Mouse (Mus musculus) ES-E14 (cell line): Measurements from ENCODE around the gene 4933405L10Rik. TPM values are rescaled to one million over a fixed set of nuclear protein-coding genes. Genes with fewer than 3 reads are reported as not detected.

Experiments used
- DNase-seq: peaks from one replicate; pipeline ENCODE4 v3.0.0-alpha.2; 2013; ENCODE audit warnings: low read depth, low spot score
- H3K27ac ChIP-seq: 2 replicates; pipeline ENCODE4 v1.5.1; 2012; ENCODE audit warnings: low read depth, mild to moderate bottlenecking, low read length, moderate library complexity, mixed read lengths; ENCODE audit not compliant: poor library complexity, insufficient read depth, severe bottlenecking
- H3K36me3 ChIP-seq: 2 replicates; pipeline ENCODE4 v1.6.1; 2012; ENCODE audit warnings: mild to moderate bottlenecking, low read length, moderate library complexity, mixed read lengths; ENCODE audit not compliant: control insufficient read depth, poor library complexity, insufficient read depth, severe bottlenecking
- H3K4me1 ChIP-seq, 2 experiments: fragments of 150-350 bp in 1 of 2; sonication (generic) in 1 of 2; 2 replicates each; pipeline ENCODE4 v1.6.1; 2012; ENCODE audit warnings: low read length in 2 of 2, mild to moderate bottlenecking in 1 of 2, mixed read lengths in 1 of 2; ENCODE audit not compliant: control insufficient read depth in 2 of 2, insufficient read depth in 2 of 2, poor library complexity in 1 of 2
- H3K4me3 ChIP-seq, 2 experiments: fragments of 150-350 bp in 1 of 2; sonication (generic) in 1 of 2; 2 replicates each; pipeline ENCODE4 v1.5.1; 2012; ENCODE audit warnings: low read length in 2 of 2, low read depth in 1 of 2, mild to moderate bottlenecking in 1 of 2, mixed read lengths in 1 of 2; ENCODE audit not compliant: insufficient read depth in 1 of 2, poor library complexity in 1 of 2, severe bottlenecking in 1 of 2
- H3K9ac ChIP-seq: 2 replicates; pipeline ENCODE4 v1.6.1; 2012; ENCODE audit warnings: low read depth, mild to moderate bottlenecking, low read length, mixed read lengths; ENCODE audit not compliant: poor library complexity, insufficient read depth, severe bottlenecking
- H3K9me3 ChIP-seq: fragments of 150-350 bp; sonication (generic); 2 replicates; pipeline ENCODE4 v1.6.1; 2012; ENCODE audit warnings: low read depth, mild to moderate bottlenecking, low read length; ENCODE audit not compliant: control insufficient read depth, insufficient read depth
- CHD2 ChIP-seq: IDR thresholded peaks from 2 replicates; pipeline ENCODE4 v1.6.1; 2014; ENCODE audit warnings: mild to moderate bottlenecking, low read depth, low read length, inconsistent platforms
- HCFC1 ChIP-seq: IDR thresholded peaks from 2 replicates; pipeline ENCODE4 v1.6.1; 2012; ENCODE audit warnings: low read length, inconsistent platforms, borderline replicate concordance; ENCODE audit not compliant: insufficient read depth
- MAFK ChIP-seq: IDR thresholded peaks from 2 replicates; pipeline ENCODE4 v1.6.1; 2014; ENCODE audit warnings: mild to moderate bottlenecking, low read depth, low read length, inconsistent platforms; ENCODE audit not compliant: insufficient read depth
- ZC3H11A ChIP-seq: IDR thresholded peaks from 2 replicates; pipeline ENCODE4 v1.6.1; 2012; ENCODE audit warnings: low read depth, mild to moderate bottlenecking, inconsistent platforms, low read length, borderline replicate concordance
- ZNF384 ChIP-seq: IDR thresholded peaks from 2 replicates; pipeline ENCODE4 v1.6.1; 2012; ENCODE audit warnings: low read depth, low read length, inconsistent platforms
- in situ Hi-C, 2 experiments: fragments of 600-800 bp; cut with MboI; formaldehyde crosslinking; loops; one replicate each; pipeline ENCODE4 v1.15.1; 2025; ENCODE audit warnings: low sequenced_read_pairs in 2 of 2, inconsistent platforms in 1 of 2; ENCODE audit not compliant: unreplicated experiment in 2 of 2
- total RNA-seq: library from RNA; depleted of rRNA; stranded (reverse); fragments of 300-350 nt; gene quantifications from 2 replicates; pipeline ENCODE4 v1.2.3, GENCODE M21; 2012

Gene 4933405L10Rik
- total RNA-seq, 1 experiment, result 0.18 TPM

- no peaks in the 10 kb centered on the region for H3K9me3 ChIP-seq
- peaks cover 3 to 17% of the 10 kb centered on the region in 2 experiments; a peak in 3 of 4 replicates for H3K4me1 ChIP-seq
- no peak for DNase-seq
- TF ChIP-seq ZNF384, result no peak
- no peak for TF ChIP-seq CHD2
- TF ChIP-seq HCFC1, result no peak
- no peak for TF ChIP-seq MAFK
- TF ChIP-seq ZC3H11A, result no peak
- in situ Hi-C loops, result no loop called here
- H3K9ac ChIP-seq, result no peak overlapping the region
- no peak overlapping the region for H3K27ac ChIP-seq
- no peaks in the 10 kb centered on the region for H3K36me3 ChIP-seq
- H3K4me3 ChIP-seq, result no peak overlapping the region
Measured at GRCm38 (mm10) chr8:105689256-105689982, 18.0 kb upstream of the 4933405L10Rik start.

- Histone ChIP-seq H3K9me3 (no peaks in the 10 kb centered on the region), H3K4me3 (no peak overlapping the region), H3K36me3 (no peaks in the 10 kb centered on the region), H3K27ac (no peak overlapping the region), H3K9ac (no peak overlapping the region), H3K4me1 (peaks cover 3 to 17% of the 10 kb centered on the region in 2 experiments; a peak in 3 of 4 replicates)
- TF ChIP-seq MAFK (no peak), CHD2 (no peak), ZNF384 (no peak), ZC3H11A (no peak), HCFC1 (no peak)
- no peak for DNase-seq
- in situ Hi-C loops, result no loop called here
Measured at GRCm38 (mm10) chr8:105689983-105690360, 17.5 kb upstream of the 4933405L10Rik start.

- no peaks in the 10 kb centered on the region; the same call in 1 of the 2 replicates for H3K36me3 ChIP-seq
- no peak for TF ChIP-seq ZC3H11A
- TF ChIP-seq HCFC1, result no peak
- TF ChIP-seq MAFK, result no peak
- TF ChIP-seq ZNF384, result no peak
- TF ChIP-seq CHD2, result no peak
- H3K4me1 ChIP-seq, result peaks cover 3 to 17% of the 10 kb centered on the region in 2 experiments; a peak in 3 of 4 replicates
- H3K9me3 ChIP-seq, result no peaks in the 10 kb centered on the region
- in situ Hi-C loops, result no loop called here
- H3K9ac ChIP-seq, result no peak overlapping the region; the same call in 1 of the 2 replicates
- no peak for DNase-seq
- 0 out of 4 replicates have a peak overlapping the region, but pooled peaks of 1 of the 2 experiments have one; percentile 21 for H3K4me3 ChIP-seq
- H3K27ac ChIP-seq, result no peak overlapping the region
Measured at GRCm38 (mm10) chr8:105690978-105691377, 16.5 kb upstream of the 4933405L10Rik start.

- H3K27ac ChIP-seq, result no peak overlapping the region
- in situ Hi-C loops, result no loop called here
- peaks cover under 1 to 7% of the 10 kb centered on the region in 2 experiments; a peak in 3 of 4 replicates for H3K4me1 ChIP-seq
- no peak for DNase-seq
- H3K9me3 ChIP-seq, result no peaks in the 10 kb centered on the region
- peaks cover 6% of the 10 kb centered on the region; the same call in 1 of the 2 replicates for H3K36me3 ChIP-seq
- TF ChIP-seq HCFC1 (no peak), CHD2 (no peak), ZC3H11A (no peak), ZNF384 (no peak), MAFK (no peak)
- no peak overlapping the region for H3K9ac ChIP-seq
- H3K4me3 ChIP-seq, result no peak overlapping the region
Measured at GRCm38 (mm10) chr8:105692449-105693182, 14.8 kb upstream of the 4933405L10Rik start.
